Mouse (Mus musculus) cerebellum, adult 2 months (tissue): ENCODE results near the gene Pbxip1.

ENCODE experiments used
- CTCF ChIP-seq: fragments of 200-500 bp; IDR thresholded peaks from 2 replicates; pipeline ENCODE4 v1.5.1; 2011; ENCODE audit warnings: low read depth, mild to moderate bottlenecking, control low read depth, low read length, moderate library complexity, borderline replicate concordance; ENCODE audit not compliant: insufficient read depth
- POLR2A ChIP-seq: fragments of 200-500 bp; IDR thresholded peaks from 2 replicates; pipeline ENCODE4 v1.6.1; 2011; ENCODE audit warnings: low read length, control low read depth, borderline replicate concordance; ENCODE audit not compliant: insufficient read depth

DNA sequence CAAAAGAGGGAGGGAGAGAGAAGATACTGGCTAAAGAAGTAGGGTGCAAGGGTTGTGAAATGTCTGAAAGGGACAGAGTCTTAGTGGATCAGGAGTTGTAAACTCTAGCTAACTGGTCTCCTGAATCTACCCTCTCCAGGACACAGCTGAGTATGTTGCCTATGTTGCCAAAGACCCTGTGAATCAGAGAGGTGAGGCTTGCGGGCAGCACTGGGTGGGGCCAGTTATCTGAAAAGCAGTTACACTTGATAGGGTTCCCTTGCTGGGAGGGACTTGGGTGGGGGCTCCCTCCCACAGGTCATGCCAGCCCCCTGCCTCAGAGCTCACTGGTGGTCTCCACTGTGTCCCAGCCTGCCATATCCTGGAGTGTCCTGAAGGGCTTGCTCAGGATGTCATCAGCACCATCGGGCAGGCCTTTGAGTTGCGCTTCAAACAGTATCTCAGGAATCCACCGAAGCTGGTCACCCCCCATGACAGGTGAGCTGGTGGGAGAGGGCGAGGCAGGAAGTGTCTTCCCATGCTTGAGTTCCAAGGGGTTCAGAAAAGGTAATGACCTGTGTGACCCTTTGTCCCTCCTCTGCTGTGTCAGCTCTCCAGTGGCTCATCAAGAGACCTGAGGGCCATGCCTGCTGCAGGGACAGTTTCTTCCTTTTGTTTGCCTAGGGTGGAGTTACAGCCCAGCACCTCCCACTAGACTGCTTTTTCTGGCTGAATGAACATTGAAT lies 11.9 kb upstream of the Pbxip1 start:
- TF ChIP-seq CTCF = no peak
- no peak for TF ChIP-seq POLR2A
